Mouse (Mus musculus) neural tube, embryonic 13.5 days (tissue): ENCODE results near the gene Fbxl18. TPM values are rescaled to one million over a fixed set of nuclear protein-coding genes. Genes with fewer than 3 reads are reported as not detected.
A peak's percentile ranks its signal among the peaks of the same experiment; 100 is the strongest.

Source experiments
- ATAC-seq: fragments of 200-750 bp; cut with Nextera tagmentation; 2 replicates; pipeline ENCODE4 v1.8.0; 2017; ENCODE audit warnings: low read depth, mild to moderate bottlenecking, moderate TSS enrichment, moderate library complexity
- H3K27ac ChIP-seq: fragments of 300-500 bp; sonication (generic); replicated peaks from 2 replicates; pipeline ENCODE4 v1.5.1; 2015; ENCODE audit warnings: moderate library complexity, mild to moderate bottlenecking, inconsistent platforms
- H3K27me3 ChIP-seq: fragments of 300-500 bp; sonication (generic); 2 replicates; pipeline ENCODE4 v1.6.1; 2015; ENCODE audit warnings: mild to moderate bottlenecking, inconsistent platforms
- H3K36me3 ChIP-seq: fragments of 300-500 bp; sonication (generic); 2 replicates; pipeline ENCODE4 v1.6.1; 2015; ENCODE audit warnings: mild to moderate bottlenecking, inconsistent platforms
- H3K4me1 ChIP-seq: fragments of 300-500 bp; sonication (generic); replicated peaks from 2 replicates; pipeline ENCODE4 v1.6.1; 2015; ENCODE audit warnings: inconsistent platforms
- H3K4me2 ChIP-seq: fragments of 300-500 bp; sonication (generic); 2 replicates; pipeline ENCODE4 v1.6.1; 2015; ENCODE audit warnings: inconsistent platforms, mild to moderate bottlenecking, moderate library complexity
- H3K4me3 ChIP-seq: fragments of 300-500 bp; sonication (generic); 2 replicates; pipeline ENCODE4 v1.5.1; 2015; ENCODE audit warnings: mild to moderate bottlenecking, inconsistent platforms
- H3K9ac ChIP-seq: fragments of 300-500 bp; sonication (generic); 2 replicates; pipeline ENCODE4 v1.6.1; 2015; ENCODE audit warnings: moderate library complexity, mild to moderate bottlenecking, inconsistent platforms
- H3K9me3 ChIP-seq: fragments of 300-500 bp; sonication (generic); 2 replicates; pipeline ENCODE4 v1.6.1; 2016; ENCODE audit warnings: inconsistent platforms
- WGBS: fragments of 180-500 bp; shearing (Covaris S2); methylation state at CpG from one replicate; pipeline ENCODE4 v1.1.7; 2015; 5-methylcytosine and 5-hydroxymethylcytosine counted together
- polyA plus RNA-seq: library from polyadenylated mRNA; unstranded; fragments of >200 nt; fragmentation: Nextera tagmentation; extraction: Ambion mirVana; gene quantifications from 2 replicates; pipeline ENCODE4 v1.2.1, GENCODE M21; 2015

Gene Fbxl18
- polyA plus RNA-seq, result 25.5 and 28.2 TPM in 2 replicates

DNA sequence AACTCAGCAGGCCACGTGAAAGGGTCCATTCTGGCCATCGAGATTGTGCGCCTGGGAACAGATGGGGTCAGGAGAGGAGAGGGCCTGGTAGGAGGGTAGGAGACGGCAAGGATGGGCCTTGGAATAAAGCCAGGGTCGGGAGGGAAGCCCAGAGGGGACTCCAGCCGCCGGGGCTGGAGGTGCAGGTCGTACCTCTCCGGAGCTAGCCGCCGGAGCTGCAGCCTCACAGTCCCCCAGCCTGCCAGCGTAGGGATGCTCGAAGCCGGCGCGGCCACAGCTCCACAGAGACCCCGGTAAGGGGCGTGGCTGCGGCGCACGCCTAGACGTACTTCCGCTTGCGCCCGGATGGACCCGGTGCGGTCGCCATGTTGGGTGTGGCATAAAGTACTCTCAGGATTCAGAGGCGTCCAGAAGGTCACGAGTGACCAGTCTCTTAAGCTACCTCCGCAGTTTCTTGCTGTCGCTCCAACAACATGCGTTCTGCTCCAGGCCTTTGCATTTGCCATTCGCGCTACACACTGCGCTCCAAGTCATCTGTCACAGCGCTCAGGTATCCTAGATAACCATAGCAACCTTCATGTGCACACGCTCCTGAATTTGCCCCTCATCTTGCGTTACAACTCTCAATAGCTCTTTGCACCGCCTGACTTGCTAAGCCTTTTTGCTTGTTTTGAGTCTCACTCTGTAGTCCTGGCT lies at the start of gene Fbxl18:
Gene Fbxl18, minus strand, starts transcription at position 504 of the 696 bp plus-strand sequence.
- H3K27me3 ChIP-seq, result no peaks in the 10 kb centered on the region
- peak within 1 kb of the TSS; percentile 86 for H3K27ac ChIP-seq
- peaks cover 18% of the 10 kb centered on the region for H3K36me3 ChIP-seq
- H3K4me1 ChIP-seq, result peaks cover 30% of the 10 kb centered on the region
- peak within 1 kb of the TSS; percentile 71 for H3K4me3 ChIP-seq
- ATAC-seq, result peak; percentile 97
- peak within 1 kb of the TSS; percentile 73 for H3K4me2 ChIP-seq
- WGBS, result under 1% methylated on average over 40 of the region's 40 CpGs
- peak within 1 kb of the TSS; percentile 93 for H3K9ac ChIP-seq
- no peaks in the 10 kb centered on the region for H3K9me3 ChIP-seq

GRCm38 (mm10) chr5:142940393-142940792 lies 45.2 kb upstream of the Fbxl18 start:
- WGBS, result 73% methylated on average over 2 of the region's 2 CpGs
- peaks cover 2% of the 10 kb centered on the region; the same call in 1 of the 2 replicates for H3K9me3 ChIP-seq
- no peak for ATAC-seq
- peaks cover 8% of the 10 kb centered on the region; the same call in 1 of the 2 replicates for H3K4me1 ChIP-seq
- no peak overlapping the region for H3K9ac ChIP-seq
- H3K36me3 ChIP-seq, result no peaks in the 10 kb centered on the region
- no peaks in the 10 kb centered on the region for H3K27me3 ChIP-seq
- no peak overlapping the region for H3K27ac ChIP-seq
- H3K4me3 ChIP-seq, result no peak overlapping the region
- no peak overlapping the region for H3K4me2 ChIP-seq

GRCm38 (mm10) chr5:142937956-142938727 lies 42.9 kb upstream of the Fbxl18 start:
- no peak overlapping the region for H3K4me2 ChIP-seq
- peaks cover 2% of the 10 kb centered on the region; the same call in 1 of the 2 replicates for H3K9me3 ChIP-seq
- H3K4me3 ChIP-seq, result no peak overlapping the region
- H3K36me3 ChIP-seq, result no peaks in the 10 kb centered on the region
- WGBS, result 34% methylated on average over 19 of the region's 19 CpGs
- no peak overlapping the region for H3K9ac ChIP-seq
- ATAC-seq, result no peak
- H3K27ac ChIP-seq, result no peak overlapping the region
- H3K27me3 ChIP-seq, result no peaks in the 10 kb centered on the region
- H3K4me1 ChIP-seq, result peaks cover 8% of the 10 kb centered on the region; the same call in 1 of the 2 replicates

DNA sequence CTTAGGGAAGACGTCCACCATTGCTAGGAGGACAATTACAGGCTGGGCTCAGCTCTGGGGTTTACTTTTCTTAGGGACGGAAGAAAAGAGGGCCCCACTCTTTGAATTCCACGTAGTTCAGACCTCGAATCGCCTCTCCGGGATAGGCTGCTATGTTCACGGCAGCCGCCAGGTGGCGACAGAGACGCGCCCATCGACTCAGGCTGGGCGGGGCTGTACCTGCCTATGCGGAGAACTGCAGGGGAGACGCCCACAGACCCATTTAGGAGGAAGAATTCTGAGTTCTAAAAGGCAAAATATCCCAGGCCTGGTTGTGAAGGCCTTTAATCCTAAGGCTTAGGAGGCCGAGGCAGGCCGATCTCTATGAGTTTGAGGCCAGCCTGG lies 41.1 kb upstream of the Fbxl18 start:
- H3K4me2 ChIP-seq, result peak overlapping the region; percentile 44
- peaks cover 2% of the 10 kb centered on the region; the same call in 1 of the 2 replicates for H3K9me3 ChIP-seq
- H3K4me1 ChIP-seq, result peaks cover 8% of the 10 kb centered on the region; the same call in 1 of the 2 replicates
- H3K27me3 ChIP-seq, result no peaks in the 10 kb centered on the region
- H3K4me3 ChIP-seq, result no peak overlapping the region
- no peaks in the 10 kb centered on the region for H3K36me3 ChIP-seq
- WGBS, result 3% methylated on average over 17 of the region's 17 CpGs
- H3K27ac ChIP-seq, result no peak overlapping the region
- H3K9ac ChIP-seq, result 0 out of 2 replicates have a peak overlapping the region, but pooled peaks have one; percentile 38
- ATAC-seq, result peak; percentile 51

- H3K4me2 ChIP-seq, result peak overlapping the region; percentile 44
- no peaks in the 10 kb centered on the region for H3K27me3 ChIP-seq
- no peak overlapping the region for H3K4me3 ChIP-seq
- 0 out of 2 replicates have a peak overlapping the region, but pooled peaks have one; percentile 38 for H3K9ac ChIP-seq
- peaks cover 8% of the 10 kb centered on the region; the same call in 1 of the 2 replicates for H3K4me1 ChIP-seq
- no peaks in the 10 kb centered on the region for H3K36me3 ChIP-seq
- 19% methylated on average over 13 of the region's 13 CpGs for WGBS
- no peak overlapping the region for H3K27ac ChIP-seq
- peaks cover under 1% of the 10 kb centered on the region; the same call in 1 of the 2 replicates for H3K9me3 ChIP-seq
- ATAC-seq, result peak; percentile 65
Observed at GRCm38 (mm10) chr5:142935642-142936335, 40.6 kb upstream of the Fbxl18 start.

- Histone ChIP-seq H3K4me2 (no peak overlapping the region), H3K4me1 (peaks cover 15% of the 10 kb centered on the region), H3K36me3 (no peaks in the 10 kb centered on the region), H3K9ac (no peak overlapping the region), H3K4me3 (no peak overlapping the region), H3K27ac (no peak overlapping the region), H3K9me3 (no peaks in the 10 kb centered on the region), H3K27me3 (peaks cover 6% of the 10 kb centered on the region)
- WGBS, result 83% methylated on average over 8 of the region's 8 CpGs
- no peak for ATAC-seq
Observed at GRCm38 (mm10) chr5:142932731-142933130, 37.5 kb upstream of the Fbxl18 start.

DNA sequence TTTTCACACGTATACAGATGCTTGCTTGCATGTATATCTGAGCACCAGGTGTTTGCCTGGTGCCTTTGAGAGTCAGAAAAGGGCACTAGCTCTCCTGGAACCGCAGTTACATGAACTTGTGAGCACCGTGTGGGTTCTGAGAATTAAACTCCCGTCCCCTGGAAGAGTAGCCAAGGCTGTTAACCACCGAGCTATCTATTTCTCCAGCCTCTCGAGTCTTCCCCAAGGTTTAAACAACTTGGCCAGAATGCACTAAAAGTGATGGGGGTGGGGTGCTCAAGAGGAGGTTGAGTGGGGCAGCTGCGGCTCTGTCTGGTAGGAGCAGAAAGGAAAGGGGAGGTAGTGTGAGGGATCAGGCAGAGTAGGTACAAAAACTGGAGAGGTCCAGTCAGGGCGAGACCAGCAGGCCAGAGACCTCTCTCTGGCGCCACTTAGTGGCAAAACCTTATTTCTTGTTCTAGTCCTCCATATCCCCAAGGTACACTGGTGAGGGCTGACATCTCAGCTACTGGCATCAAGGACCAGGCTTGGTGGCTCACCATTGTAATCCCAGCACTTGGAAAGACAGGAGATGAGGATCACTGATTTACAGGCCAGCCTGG lies 37.0 kb upstream of the Fbxl18 start:
- Histone ChIP-seq H3K9me3 (no peaks in the 10 kb centered on the region), H3K36me3 (no peaks in the 10 kb centered on the region), H3K27ac (no peak overlapping the region), H3K4me1 (peaks cover 15% of the 10 kb centered on the region), H3K27me3 (peaks cover 6% of the 10 kb centered on the region), H3K4me3 (no peak overlapping the region), H3K9ac (no peak overlapping the region; the same call in 1 of the 2 replicates), H3K4me2 (no peak overlapping the region)
- 29% methylated on average over 9 of the region's 9 CpGs for WGBS
- ATAC-seq, result no peak

GRCm38 (mm10) chr5:142931241-142931745 lies 36.1 kb upstream of the Fbxl18 start:
- H3K4me2 ChIP-seq, result no peak overlapping the region
- ATAC-seq, result no peak
- no peak overlapping the region for H3K4me3 ChIP-seq
- H3K4me1 ChIP-seq, result peaks cover 19% of the 10 kb centered on the region
- H3K9me3 ChIP-seq, result no peaks in the 10 kb centered on the region
- H3K36me3 ChIP-seq, result no peaks in the 10 kb centered on the region
- H3K27me3 ChIP-seq, result peaks cover 6% of the 10 kb centered on the region
- no peak overlapping the region for H3K9ac ChIP-seq
- 92% methylated on average over 9 of the region's 9 CpGs for WGBS
- H3K27ac ChIP-seq, result no peak overlapping the region

- Histone ChIP-seq H3K27me3 (peaks cover 6% of the 10 kb centered on the region), H3K36me3 (no peaks in the 10 kb centered on the region)
Observed at GRCm38 (mm10) chr5:142929400-142929752, 34.2 kb upstream of the Fbxl18 start.

DNA sequence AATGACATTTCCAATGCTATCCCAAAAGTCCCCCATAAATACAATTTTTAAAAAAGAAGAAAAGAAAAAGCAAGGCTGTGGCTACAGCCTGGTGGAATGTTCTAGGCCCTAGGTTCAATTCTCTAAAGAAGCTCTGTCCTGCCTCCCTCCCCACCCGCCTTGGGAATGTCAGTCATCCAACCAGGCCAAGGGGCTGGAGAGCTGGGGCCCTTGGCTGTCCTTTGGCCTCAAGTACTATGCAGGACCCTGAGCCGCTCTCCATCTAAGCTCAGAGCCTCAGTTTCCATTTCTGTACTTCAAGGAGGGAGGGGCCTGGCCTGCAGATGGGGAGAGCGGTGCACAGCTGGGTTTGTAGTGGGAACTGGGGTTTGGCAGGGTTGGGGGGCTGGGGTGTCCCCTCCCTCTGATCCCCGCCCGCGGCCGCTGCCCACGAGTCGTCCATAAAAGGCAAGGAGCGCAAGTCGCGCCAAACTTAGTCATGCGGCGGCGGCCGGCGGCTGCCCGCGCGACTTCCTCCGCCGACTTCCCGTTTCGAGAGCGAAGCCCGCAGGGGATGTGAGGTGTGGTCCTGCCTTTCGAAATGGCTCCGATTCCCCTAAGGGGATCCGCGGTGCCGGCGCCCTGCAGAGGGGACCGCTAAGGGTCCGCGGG lies 33.7 kb upstream of the Fbxl18 start:
- Histone ChIP-seq H3K27ac (peak overlapping the region; percentile 33; the same call in 1 of the 2 replicates), H3K9me3 (no peaks in the 10 kb centered on the region), H3K4me2 (peak overlapping the region; percentile 63), H3K9ac (peak overlapping the region; percentile 64), H3K4me1 (peaks cover 19% of the 10 kb centered on the region), H3K36me3 (no peaks in the 10 kb centered on the region), H3K4me3 (peak overlapping the region; percentile 39), H3K27me3 (peaks cover 6% of the 10 kb centered on the region)
- no peak for ATAC-seq
- 4% methylated on average over 35 of the region's 35 CpGs for WGBS

More at GRCm38 (mm10) chr5:142929400-142929752, 34.2 kb upstream of the Fbxl18 start:
- WGBS, result 23% methylated on average over 4 of the region's 4 CpGs
- peak overlapping the region; percentile 63 for H3K4me2 ChIP-seq
- peaks cover 19% of the 10 kb centered on the region for H3K4me1 ChIP-seq
- ATAC-seq, result no peak
- peak overlapping the region; percentile 64 for H3K9ac ChIP-seq
- H3K9me3 ChIP-seq, result no peaks in the 10 kb centered on the region
- peak overlapping the region; percentile 33; the same call in 1 of the 2 replicates for H3K27ac ChIP-seq
- peak overlapping the region; percentile 39 for H3K4me3 ChIP-seq
